Mouse (Mus musculus) ovary, adult 18-20 months (tissue): ENCODE measurements around the gene Olfr1357.

Experiments used
- DNase-seq: peaks from one replicate; pipeline ENCODE4 v3.0.0; 2022; ENCODE audit warnings: low spot score, mixed read lengths

The Olfr1357 gene

DNA sequence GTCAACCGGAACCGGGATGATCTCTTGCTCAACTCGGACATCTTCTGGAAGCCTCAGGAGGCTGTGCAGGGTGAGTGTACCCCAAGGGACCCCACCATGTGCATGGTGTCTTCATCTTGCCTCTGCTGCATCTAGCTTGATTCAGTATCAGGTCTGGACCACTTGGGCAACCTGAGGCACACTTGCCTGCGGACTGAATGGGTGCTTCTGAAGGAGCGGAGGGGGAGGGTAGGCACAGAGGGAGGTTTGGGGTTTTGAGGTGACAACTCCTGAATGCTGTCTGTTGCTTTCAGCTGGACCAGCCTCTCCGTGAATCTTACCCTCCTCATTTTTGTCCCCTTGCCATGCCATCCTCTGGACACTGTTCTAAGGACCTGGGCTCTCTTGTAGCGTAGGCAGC, 36.8 kb downstream of the Olfr1357 start:
- DNase-seq = no peak

DNA sequence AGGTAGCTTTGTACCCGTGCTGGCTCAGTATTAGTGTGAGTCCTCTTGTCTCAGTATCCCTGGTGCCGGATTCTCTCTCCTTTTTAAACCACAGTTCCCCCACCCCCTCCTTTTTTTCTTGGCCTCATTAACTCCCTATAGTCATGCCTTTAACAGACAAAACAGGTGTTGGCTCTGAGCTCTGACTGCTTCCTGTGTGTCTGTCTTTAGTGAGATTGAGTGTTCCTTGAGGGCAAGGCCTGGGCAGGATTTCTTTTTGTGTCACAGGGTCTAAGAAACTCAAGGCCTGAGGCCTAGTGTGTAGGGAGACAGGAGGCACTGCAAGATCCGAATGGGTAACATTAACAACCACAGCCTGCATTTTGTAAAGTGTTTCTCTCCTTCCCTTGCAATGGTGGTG, 39.7 kb downstream of the Olfr1357 start:
- no peak for DNase-seq

DNA sequence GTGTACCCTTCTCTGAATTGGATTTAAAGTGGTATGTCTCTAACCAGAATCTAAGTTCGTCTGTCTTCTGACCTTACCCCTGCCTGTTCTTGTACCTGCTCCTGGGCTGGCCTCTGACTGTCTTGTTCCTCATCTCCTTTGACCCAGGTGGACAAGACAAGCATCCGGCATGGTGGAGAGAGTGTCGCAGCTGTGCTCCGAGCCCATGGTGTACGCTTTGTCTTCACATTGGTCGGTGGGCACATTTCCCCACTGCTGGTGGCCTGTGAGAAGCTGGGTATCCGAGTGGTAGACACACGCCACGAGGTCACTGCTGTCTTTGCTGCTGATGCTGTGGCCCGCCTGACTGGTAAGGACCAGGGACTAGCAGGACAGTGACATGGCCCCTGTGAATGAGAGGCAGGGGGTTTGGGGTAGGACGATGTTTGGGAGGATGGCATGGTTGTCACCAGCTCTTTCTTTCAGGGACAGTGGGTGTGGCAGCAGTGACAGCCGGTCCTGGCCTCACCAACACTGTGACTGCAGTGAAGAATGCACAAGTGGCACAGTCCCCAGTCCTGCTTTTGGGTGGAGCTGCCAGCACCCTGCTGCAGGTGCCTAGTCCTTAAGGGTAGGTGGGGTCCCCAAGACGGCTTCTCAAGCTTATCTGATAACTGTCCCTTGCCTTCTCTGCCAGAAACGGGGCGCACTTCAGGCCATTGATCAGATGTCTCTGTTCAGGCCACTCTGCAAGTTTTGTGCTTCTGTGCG, 41.3 kb downstream of the Olfr1357 start:
- no peak for DNase-seq

DNA sequence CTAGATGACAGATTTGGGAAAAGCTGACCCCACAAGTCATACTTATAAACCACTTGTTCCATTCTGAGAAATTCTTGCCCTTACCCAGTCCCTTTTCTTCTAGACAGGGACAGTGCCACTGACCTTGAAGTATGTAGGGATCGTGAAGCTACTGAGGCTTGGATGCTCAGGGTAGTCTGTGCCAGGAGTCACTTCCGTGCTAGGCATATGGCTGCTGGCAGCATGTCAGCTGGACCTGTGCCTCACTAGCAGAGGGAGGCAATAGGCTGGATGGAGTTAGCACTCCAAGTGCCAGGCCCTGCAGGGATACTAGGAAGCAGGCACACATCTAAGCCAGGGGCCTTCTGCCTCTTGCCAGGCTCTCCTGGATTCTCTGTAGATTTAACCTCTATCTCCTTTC, 42.2 kb downstream of the Olfr1357 start:
- peak; percentile 55 for DNase-seq

DNA sequence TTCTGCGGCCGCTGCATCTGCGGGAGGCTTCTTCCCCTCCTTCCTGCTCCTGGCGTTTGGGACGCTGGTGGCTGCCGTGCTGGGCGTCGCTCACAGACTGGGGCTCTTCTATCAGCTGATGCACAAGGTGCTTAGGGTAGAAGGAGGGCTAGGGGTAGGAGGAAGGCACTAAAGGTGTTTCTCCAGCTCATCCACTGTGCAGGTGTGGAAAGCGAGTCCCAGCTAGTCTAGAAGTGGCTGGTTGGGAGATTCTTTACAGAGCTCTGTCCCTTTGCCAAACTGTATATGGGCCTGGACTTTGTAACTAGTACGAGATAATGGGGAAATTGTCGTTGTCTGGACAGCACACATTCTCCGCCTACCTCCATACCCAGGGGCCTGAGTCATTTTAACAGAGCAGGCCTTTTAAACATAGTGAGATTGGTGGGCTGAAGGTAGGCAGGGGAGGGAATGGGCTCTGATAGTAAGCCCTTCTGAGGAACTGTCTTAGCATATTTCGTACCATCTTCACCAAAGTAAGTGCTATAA, 42.7 kb downstream of the Olfr1357 start:
- no peak for DNase-seq

DNA sequence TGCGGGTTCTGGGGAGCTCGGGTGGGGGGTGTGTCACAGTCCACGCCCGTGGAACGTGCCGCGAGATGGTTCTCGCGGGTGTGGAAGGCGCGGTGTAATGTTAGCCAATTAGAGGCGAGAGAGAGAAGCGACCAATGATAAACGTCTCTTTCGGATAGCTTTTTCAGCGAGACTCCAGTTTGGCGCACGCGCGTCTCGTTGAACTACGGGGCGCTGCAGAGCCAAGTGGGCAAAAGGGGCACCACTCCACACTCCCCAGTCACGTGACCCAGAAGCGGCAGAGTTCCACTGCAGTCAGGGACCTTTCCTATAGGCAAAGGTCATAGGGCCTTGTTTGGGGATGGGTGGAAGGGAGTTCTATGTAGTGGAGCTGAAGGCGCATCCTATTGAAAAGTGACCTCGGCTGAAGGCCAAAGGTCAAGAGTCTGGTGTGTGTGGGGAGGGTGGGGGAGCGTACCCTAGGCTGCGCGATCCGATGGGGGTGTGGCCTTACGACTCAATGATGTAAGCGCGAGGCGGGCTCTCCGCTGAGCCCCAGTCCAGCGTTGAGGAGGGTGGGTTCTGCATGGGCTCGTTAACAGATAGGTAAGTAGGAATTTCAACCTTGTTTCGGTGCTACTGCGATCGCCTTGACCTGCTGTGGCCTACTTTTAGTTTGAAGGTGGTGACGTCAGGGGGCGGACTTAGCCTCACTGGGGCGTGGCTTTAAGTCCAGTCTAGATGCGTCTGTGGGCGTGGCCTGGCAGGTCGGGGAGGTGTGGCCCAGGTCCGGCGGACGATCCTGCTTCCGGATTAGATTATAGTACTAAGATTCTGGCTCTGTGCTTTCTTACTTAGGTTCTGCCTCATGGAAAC, 43.4 kb downstream of the Olfr1357 start, which contains the start of gene Ilvbl:
Ilvbl (plus strand) TSS at position 97 of the 855 bp plus-strand sequence.
- peak; percentile 92 for DNase-seq

DNA sequence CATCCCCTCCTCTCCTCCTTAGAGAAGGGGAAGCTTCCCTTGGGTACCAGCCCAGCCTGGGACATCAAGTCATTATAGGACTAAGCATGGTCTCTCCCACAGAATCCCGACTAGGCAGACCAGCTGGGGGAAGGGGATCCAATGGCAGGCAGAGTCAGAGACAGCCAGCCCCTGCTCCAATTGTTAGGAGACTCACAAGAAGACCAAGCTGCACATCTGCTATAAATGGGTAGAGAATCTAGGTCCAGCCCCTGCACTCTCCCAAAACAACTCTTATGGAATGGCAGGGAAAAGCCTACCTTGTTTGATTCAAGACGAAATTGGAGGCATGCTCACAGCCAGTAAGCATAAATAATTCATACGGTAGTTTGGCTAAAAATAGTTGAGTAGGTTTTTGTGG, 44.6 kb downstream of the Olfr1357 start:
- no peak for DNase-seq

DNA sequence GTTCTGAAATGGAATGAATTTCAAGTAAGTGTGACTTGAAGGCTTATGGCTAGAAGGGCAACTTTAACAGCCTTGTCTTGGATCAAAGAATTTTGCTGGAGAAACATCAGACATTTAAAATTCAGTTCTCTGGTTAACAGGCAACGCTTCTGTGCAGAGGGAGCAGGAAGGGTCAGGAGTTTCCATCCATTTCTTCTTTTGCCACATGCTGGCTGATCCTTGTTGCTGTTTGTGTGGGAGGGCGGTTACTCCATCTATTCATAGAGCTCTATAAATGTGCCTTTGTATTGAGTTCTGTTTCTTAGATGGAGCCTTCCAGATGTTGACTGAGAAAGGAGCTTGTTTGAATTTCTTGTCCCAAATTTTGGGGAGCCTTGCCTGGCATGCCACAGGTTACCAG, 47.0 kb downstream of the Olfr1357 start:
- no peak for DNase-seq

DNA sequence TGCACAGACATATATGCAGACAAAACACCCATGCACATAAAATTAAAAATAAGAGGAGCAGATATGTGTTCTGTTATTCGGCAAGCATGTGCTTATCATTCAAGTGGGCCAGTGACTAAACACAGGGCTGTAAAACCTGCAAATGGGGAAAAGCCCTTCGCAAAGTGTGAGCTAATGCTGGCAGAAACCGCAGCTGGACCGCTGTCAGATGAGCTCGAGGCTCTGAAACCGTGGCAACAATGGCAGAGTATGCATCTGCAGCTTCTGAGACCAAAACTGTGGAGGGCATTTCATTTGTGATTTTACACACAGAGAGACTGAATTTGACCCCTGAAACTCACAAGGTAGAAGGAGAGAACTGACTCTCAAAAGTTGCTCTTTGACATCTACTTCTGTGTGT, 47.5 kb downstream of the Olfr1357 start:
- DNase-seq = no peak

DNA sequence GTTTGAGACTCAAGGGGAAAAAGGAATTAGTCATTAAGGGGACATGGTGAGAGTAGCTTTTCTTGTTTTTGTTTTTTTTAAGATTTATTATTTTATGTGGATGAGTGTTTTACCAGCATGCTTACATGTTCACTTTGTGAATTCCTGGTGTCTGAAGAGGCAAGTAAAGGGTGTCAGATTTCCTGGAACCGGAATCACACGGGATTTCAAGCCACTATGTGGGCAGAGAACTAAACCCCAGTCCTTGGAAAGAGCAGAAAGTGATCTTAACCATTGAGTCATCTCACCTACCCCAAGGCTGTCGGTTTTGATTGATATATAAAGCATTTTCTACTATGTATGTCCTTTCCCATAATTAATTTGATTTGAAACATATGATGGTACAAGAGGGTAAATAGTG, 48.2 kb downstream of the Olfr1357 start:
- DNase-seq = no peak

DNA sequence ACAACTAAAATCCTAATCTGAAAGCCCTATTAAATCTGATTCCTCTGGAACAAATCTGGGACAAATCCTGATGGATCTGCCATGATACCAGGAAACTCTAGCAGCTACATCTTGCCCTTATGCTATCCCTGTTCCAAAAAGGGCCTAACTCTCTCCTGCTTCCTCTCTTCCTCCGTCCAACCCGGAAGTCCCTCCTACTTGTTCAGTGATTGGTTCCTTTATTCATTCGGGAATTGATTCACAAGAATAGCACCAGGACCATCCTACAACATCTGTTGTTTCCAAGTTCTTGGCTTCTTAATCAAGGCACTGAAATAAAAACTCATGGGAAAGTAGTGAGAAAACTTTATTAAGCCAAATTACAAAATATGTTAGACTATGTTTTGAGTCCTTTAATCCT, 48.7 kb downstream of the Olfr1357 start:
- no peak for DNase-seq

DNA sequence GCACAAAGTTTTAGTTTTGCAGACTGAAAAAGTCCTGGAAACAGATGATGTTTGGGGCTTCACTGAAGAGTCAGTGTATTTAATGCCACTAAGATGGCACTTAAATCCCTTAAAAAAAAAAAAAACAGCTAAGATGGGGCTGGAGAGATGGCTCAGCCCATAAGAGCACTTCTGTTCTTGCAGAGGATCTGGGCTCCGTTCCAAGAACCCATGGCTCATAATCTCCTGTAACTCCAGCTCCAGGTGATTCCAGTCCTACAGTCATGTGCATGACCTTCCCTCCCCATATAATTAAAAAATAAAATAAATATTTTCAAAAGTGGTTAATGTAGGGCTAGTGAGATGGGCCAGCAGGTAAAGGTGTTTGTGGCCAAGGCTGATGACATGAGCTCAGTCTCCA, 52.8 kb downstream of the Olfr1357 start:
- DNase-seq = no peak
